Mouse (Mus musculus) olfactory bulb, adult 2 months (tissue): Measurements from ENCODE around the gene Upk1a.

Experiments
- CTCF ChIP-seq: fragments of 200-500 bp; IDR thresholded peaks from 2 replicates; pipeline ENCODE4 v1.5.1; 2012; ENCODE audit warnings: low read depth, mild to moderate bottlenecking, low read length, moderate library complexity; ENCODE audit not compliant: insufficient read depth
- POLR2A ChIP-seq: fragments of 200-500 bp; IDR thresholded peaks from 2 replicates; pipeline ENCODE4 v1.6.1; 2012; ENCODE audit warnings: mild to moderate bottlenecking, low read depth, low read length, moderate library complexity; ENCODE audit not compliant: insufficient read depth

GRCm38 (mm10) chr7:30566033-30566432 lies 46.6 kb downstream of the Upk1a start:
- TF ChIP-seq CTCF (no peak), POLR2A (no peak)
